Mouse (Mus musculus) brown adipose tissue, adult 24 weeks (tissue): ENCODE results near the gene Usb1. TPM values are rescaled to one million over a fixed set of nuclear protein-coding genes. Genes with fewer than 3 reads are reported as not detected.

Experiments
- H3K27ac ChIP-seq: fragments of 200-500 bp; replicated peaks from 2 replicates; pipeline ENCODE4 v1.5.1; 2012; ENCODE audit warnings: low read depth, mild to moderate bottlenecking, low read length
- H3K4me1 ChIP-seq: fragments of 200-500 bp; 2 replicates; pipeline ENCODE4 v1.6.1; 2012; ENCODE audit warnings: low read length, mixed read lengths; ENCODE audit not compliant: control insufficient read depth, insufficient read depth, insufficient read length
- H3K4me3 ChIP-seq: fragments of 200-500 bp; 2 replicates; pipeline ENCODE4 v1.5.1; 2012; ENCODE audit warnings: low read depth, mild to moderate bottlenecking, low read length, moderate library complexity; ENCODE audit not compliant: insufficient read depth
- polyA plus RNA-seq: library from polyadenylated mRNA; stranded (reverse); fragments of >200 nt; gene quantifications from 2 replicates; pipeline ENCODE4 v1.2.4, GENCODE M21; 2012; ENCODE audit not compliant: missing spikeins, insufficient read depth, insufficient read length

Usb1 gene
- polyA plus RNA-seq, result 8.4 and 8.6 TPM in 2 replicates

GRCm38 (mm10) chr8:95331720-95332436 is at the start of gene Usb1, which contains the start of gene Zfp319:
Gene Usb1 (plus strand): TSS chr8:95332284.
Gene Zfp319 (minus strand): TSS chr8:95331950.
- Histone ChIP-seq H3K4me3 (peak within 1 kb of the TSS; percentile 100), H3K27ac (peak within 1 kb of the TSS; percentile 86), H3K4me1 (no peaks in the 10 kb centered on the region; the same call in 1 of the 2 replicates)

- Histone ChIP-seq H3K4me3 (no peak overlapping the region), H3K4me1 (no peaks in the 10 kb centered on the region), H3K27ac (no peak overlapping the region)
Observed at GRCm38 (mm10) chr8:95289066-95289650, 42.9 kb upstream of the Usb1 start.

DNA sequence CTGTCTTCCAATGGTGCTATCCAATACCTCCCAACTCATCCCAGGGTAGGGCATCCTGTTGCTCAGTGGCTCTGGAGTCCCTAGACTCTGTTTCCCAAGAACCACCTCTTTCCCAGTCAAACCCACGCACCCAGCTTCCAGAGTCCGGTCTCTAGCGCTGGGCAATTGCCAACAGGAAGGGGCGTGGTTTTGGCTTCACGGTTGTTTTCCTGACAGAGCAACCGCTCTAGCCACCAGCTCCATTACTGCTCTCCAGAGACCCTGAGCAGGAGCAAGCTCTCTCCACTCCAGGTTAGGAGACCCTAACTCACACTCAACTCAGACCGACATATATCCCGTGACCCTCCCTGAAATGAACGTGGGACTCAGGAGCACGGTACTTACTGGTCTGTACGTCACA is 38.9 kb upstream of the Usb1 start:
- peak overlapping the region; percentile 73 for H3K27ac ChIP-seq
- H3K4me1 ChIP-seq, result no peaks in the 10 kb centered on the region
- H3K4me3 ChIP-seq, result peak overlapping the region; percentile 66

DNA sequence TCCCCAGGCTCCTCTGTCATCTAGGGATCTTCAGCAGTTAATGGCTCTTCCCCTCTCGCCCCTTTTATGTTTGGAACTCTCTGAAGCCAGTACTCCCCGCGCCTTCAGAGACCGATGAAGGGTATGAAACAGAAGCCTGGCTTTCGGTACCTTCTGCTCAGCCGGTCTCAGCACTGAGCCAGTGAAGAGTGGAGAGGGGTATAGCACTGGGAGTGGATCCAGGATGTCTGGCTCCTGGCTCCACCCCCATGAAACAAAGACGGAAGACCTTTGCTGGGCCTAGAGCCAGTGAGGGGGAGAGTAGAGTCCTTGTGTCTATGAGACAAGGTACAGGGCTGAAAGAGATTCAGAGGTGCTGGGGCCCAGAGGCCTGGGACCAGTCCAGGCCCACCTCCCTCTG is 38.2 kb upstream of the Usb1 start:
- peak overlapping the region; percentile 65 for H3K27ac ChIP-seq
- peak overlapping the region; percentile 66 for H3K4me3 ChIP-seq
- no peaks in the 10 kb centered on the region for H3K4me1 ChIP-seq

GRCm38 (mm10) chr8:95302410-95302809 is 29.7 kb upstream of the Usb1 start:
- no peaks in the 10 kb centered on the region for H3K4me1 ChIP-seq
- H3K27ac ChIP-seq, result no peak overlapping the region
- no peak overlapping the region for H3K4me3 ChIP-seq

GRCm38 (mm10) chr8:95305526-95305925 is 26.6 kb upstream of the Usb1 start:
- H3K4me1 ChIP-seq, result no peaks in the 10 kb centered on the region
- no peak overlapping the region for H3K4me3 ChIP-seq
- H3K27ac ChIP-seq, result no peak overlapping the region

DNA sequence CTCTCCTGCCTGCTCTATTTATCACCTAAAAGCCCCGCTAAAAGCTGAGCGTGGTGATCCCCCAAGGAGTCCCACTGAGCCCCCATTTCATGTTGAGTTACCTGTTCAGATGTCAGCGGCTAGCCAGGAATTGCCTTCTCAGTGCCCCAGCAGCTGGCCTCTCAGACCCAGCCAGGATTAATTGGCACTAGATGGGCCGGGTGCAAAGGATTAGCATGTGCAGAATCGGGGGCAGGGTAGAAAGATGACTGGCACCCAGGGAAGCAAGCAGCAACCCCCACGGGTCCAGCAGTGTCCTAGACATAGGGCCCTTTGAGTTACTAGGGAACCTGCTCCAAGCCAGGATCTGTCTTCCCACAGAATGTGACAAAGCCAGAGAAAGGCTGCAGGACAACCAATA is 25.7 kb upstream of the Usb1 start, which contains the start of gene Cngb1:
Cngb1 (minus strand) TSS at position 155 of the 400 bp plus-strand sequence.
- Histone ChIP-seq H3K4me3 (no peak within 1 kb of the TSS), H3K4me1 (no peaks in the 10 kb centered on the region), H3K27ac (no peak within 1 kb of the TSS)

GRCm38 (mm10) chr8:95310342-95310970 is 21.6 kb upstream of the Usb1 start, which contains the start of gene Tepp:
Gene Tepp (plus strand): TSS chr8:95310566.
- H3K4me3 ChIP-seq, result no peak within 1 kb of the TSS
- H3K4me1 ChIP-seq, result no peaks in the 10 kb centered on the region
- H3K27ac ChIP-seq, result no peak within 1 kb of the TSS

DNA sequence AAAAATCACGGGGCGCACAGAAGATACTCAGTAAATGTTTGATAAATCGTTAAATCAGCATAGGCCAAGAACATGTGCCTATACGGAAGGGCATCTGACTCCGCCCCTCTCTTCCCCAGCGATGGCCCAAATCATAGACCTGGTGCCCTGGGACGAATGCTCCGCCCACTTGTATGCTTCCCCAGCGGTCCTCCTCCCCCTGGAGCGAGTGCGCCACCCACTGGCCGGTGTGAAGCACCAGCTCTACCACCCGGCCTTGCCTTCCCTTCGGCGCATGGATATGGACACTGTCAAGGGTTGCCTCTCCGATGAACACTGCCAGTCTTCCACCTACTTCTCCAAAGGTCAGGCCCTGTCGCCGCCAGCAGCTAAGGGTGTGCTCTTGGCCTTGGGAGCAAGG is 19.2 kb upstream of the Usb1 start:
- Histone ChIP-seq H3K4me3 (no peak overlapping the region), H3K4me1 (no peaks in the 10 kb centered on the region), H3K27ac (no peak overlapping the region)

DNA sequence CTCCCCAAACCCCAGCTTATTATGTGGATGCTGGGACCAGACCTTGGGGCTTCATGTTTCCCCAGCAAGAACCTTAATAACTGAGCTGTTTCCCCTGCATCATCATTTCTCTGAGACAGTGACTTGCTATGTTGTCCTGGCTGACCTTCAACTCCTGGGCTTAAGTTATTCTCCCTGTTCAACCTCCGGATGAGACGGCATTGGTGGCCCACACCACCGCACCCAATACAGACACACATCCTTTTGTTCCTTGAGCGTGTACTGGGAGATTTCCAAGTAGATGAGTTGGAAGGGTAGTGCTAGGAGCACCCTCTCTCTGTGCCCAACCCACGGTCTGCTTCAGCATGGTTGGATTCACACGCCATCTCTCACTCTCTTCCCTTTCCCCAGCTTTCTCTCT is 18.2 kb upstream of the Usb1 start:
- no peaks in the 10 kb centered on the region for H3K4me1 ChIP-seq

DNA sequence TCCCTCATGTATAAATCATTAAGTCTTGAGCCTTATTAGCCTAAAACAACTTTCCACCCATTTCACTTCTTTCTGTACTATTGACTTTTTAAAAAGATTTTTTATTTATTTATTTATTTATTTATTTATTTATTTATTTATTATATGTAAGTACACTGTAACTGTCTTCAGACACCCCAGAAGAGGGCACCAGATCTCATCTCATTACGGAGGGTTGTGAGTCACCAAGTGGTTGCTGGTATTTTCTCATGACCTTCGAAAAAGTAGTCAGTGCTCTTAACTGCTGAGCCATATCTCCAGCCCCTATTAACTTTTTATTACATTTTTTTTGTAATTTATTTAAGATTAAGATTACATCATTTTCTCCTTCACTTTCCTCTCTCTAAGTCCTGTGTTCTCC is 17.4 kb upstream of the Usb1 start:
- Histone ChIP-seq H3K4me3 (no peak overlapping the region), H3K27ac (no peak overlapping the region), H3K4me1 (no peaks in the 10 kb centered on the region)

More for the DNA sequence above, 18.2 kb upstream of the Usb1 start:
- no peak overlapping the region for H3K27ac ChIP-seq
- no peak overlapping the region for H3K4me3 ChIP-seq

- no peaks in the 10 kb centered on the region for H3K4me1 ChIP-seq
- H3K27ac ChIP-seq, result no peak overlapping the region
- H3K4me3 ChIP-seq, result no peak overlapping the region
Observed at GRCm38 (mm10) chr8:95315350-95315749, 16.7 kb upstream of the Usb1 start.

DNA sequence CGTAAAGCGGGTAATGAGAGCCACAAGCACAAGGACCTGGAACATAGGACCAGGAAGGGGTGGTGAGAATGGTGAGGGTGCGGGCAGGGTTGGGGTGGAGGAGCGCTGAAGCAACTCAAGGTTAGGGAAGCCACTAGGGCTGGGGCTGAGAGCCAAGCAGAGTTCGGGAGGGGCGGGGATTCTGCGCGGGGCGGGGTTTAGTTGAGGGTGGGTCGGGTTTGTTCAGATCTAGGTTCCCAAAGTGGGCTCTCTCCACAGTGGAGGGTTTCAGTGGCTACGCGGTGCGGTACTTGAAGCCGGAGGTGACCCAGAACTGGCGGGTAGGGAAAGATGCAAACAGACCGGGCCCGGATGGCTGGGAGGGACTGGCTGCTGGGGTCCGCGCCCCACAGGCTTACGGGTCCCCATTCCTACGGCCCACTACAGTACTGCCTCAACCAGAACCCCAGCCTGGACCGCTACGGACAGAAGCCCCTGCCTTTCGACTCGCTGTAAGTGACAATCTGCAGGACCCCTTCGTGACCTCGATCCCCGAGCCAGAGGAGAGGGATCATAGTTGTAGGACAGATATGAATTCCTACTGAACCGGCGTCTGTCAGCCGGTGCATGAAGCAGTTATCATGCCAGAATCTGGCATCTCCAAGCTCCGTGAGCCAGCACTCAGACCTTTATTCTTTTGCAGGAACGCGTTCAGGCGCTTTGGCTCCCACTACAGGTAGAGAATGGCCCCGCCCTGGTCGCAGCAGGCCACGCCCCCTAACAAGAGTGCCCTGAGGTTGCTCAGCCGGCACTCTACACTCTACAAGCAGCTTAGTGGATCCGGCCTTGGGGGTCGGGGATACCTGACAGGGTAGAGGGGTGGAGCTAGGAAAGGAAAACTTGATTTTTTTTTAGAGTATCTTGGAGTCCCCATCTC is 11.6 kb upstream of the Usb1 start:
- Histone ChIP-seq H3K4me3 (peak overlapping the region; percentile 35), H3K4me1 (no peaks in the 10 kb centered on the region), H3K27ac (no peak overlapping the region)

- Histone ChIP-seq H3K4me1 (peaks cover 8% of the 10 kb centered on the region; the same call in 1 of the 2 replicates), H3K27ac (no peak overlapping the region), H3K4me3 (no peak overlapping the region)
Observed at GRCm38 (mm10) chr8:95323201-95323600, 8.9 kb upstream of the Usb1 start.

DNA sequence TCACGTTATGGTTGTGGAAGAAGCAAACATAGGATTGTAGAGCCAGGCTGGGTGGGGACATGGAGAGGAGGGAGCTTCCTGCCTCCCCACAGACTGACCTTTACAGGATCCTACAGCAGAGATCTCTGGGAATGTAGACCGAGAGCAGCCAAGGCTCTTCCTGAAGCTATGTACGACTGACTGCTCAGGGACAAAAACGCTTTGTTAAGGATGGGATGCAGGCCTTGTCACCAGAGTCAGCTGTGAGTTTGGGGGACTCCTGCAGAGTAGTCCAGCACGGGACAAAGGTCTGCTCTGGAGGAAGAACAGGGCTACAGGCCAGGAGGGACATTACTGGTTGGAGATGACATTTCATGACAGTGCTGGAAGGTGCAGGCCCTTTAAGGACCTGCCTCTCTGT is 7.4 kb upstream of the Usb1 start:
- H3K4me3 ChIP-seq, result no peak overlapping the region
- peaks cover 8% of the 10 kb centered on the region; the same call in 1 of the 2 replicates for H3K4me1 ChIP-seq
- H3K27ac ChIP-seq, result no peak overlapping the region
